Mouse (Mus musculus): ENCODE results near the gene Prrt1. TPM values are rescaled to one million over a fixed set of nuclear protein-coding genes. Genes with fewer than 3 reads are reported as not detected.

The Prrt1 gene
- total and polyA plus RNA-seq, 3 experiments: 1.0 TPM; not detected in 2

GRCm38 (mm10) chr17:34641945-34642344 lies 12.6 kb downstream of the Prrt1 start:
- Histone ChIP-seq H3K9ac (ENCODE audit: control insufficient read depth, low read depth, low read length, poor library complexity, severe bottlenecking) (no peak overlapping the region), H3K27me3 (ENCODE audit: control insufficient read depth in 1 of 2, insufficient read depth in 2 of 2, low read length in 2 of 2) (peaks cover 5 to 9% of the 10 kb centered on the region in 2 experiments; a peak in 3 of 4 replicates), H3K79me2 (ENCODE audit: control insufficient read depth, insufficient read depth, low read length, poor library complexity) (no peaks in the 10 kb centered on the region), H3K36me3 (ENCODE audit: control insufficient read depth in 1 of 2, insufficient read depth in 2 of 2, low read length in 2 of 2) (peaks cover 0 to 7% of the 10 kb centered on the region in 2 experiments; a peak in 2 of 4 replicates), H3K4me3 (ENCODE audit: control insufficient read depth in 1 of 2, insufficient read depth in 1 of 2, low read depth in 2 of 2, low read length in 2 of 2) (no peak overlapping the region), H3K9me3 (replicated peaks; ENCODE audit: insufficient read depth, low read length) (no peaks in the 10 kb centered on the region), H3K4me1 (ENCODE audit: control insufficient read depth in 1 of 2, insufficient read depth in 2 of 2, low read length in 2 of 2) (peaks cover 0 to 12% of the 10 kb centered on the region in 2 experiments; a peak in 2 of 4 replicates), H3K27ac (ENCODE audit: control insufficient read depth, low read depth, low read length) (no peak overlapping the region)
- TF ChIP-seq NELFE (IDR thresholded peaks at IDR 0.05; ENCODE audit: low read depth, low read length): no peak
- no peak for TF ChIP-seq POLR2AphosphoS2 (IDR thresholded peaks at IDR 0.05; ENCODE audit: low read length)
- no peak for TF ChIP-seq JUND (IDR thresholded peaks at IDR 0.05; ENCODE audit: low read depth, low read length)
- no peak for TF ChIP-seq MYB (IDR thresholded peaks at IDR 0.05; ENCODE audit: low read depth, low read length)
- TF ChIP-seq TBP (IDR thresholded peaks at IDR 0.05; ENCODE audit: low read depth, low read length): no peak
- no peak for TF ChIP-seq HCFC1 (IDR thresholded peaks at IDR 0.05; ENCODE audit: low read depth, low read length)
- no peak for TF ChIP-seq RAD21 (IDR thresholded peaks at IDR 0.05; ENCODE audit: low read depth, low read length)
- no peak for TF ChIP-seq BHLHE40 (IDR thresholded peaks at IDR 0.05; ENCODE audit: borderline replicate concordance, low read depth, low read length)
- no peak for TF ChIP-seq MAZ (IDR thresholded peaks at IDR 0.05; ENCODE audit: low read depth, low read length)
- no peak for TF ChIP-seq ZNF384 (IDR thresholded peaks at IDR 0.05; ENCODE audit: low read depth, low read length)
- DNase-seq (ENCODE audit: low read depth, low spot score): no peak

DNA sequence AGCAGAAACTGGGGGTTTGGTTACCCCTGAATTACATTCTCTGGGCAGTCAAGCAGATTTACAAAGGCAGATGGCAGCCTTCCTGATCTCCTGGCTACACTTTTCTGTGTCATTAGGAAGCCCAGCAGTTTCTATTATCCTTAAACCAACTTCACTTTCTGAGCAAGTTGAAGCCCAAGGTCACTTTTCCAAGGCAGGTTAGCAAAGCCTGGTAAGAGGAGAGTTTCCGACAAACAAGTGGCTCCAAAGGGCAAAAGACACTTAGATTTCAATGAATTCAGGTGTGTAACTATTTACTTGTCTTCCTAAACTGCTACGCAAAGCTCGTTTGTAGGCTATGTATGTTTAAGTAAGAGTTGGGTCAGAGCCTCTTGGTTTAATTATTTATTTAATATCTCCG lies 14.0 kb downstream of the Prrt1 start:
- no peak for DNase-seq (ENCODE audit: low read depth, low spot score)
- no peak for TF ChIP-seq GATA1 (IDR thresholded peaks at IDR 0.05; ENCODE audit: low read depth, low read length)
- no peak for TF ChIP-seq ZKSCAN1 (IDR thresholded peaks at IDR 0.05; ENCODE audit: low read depth, low read length)
- TF ChIP-seq NRF1 (IDR thresholded peaks at IDR 0.05; ENCODE audit: insufficient read depth, low read depth, low read length, poor library complexity, severe bottlenecking): no peak
- TF ChIP-seq MXI1 (IDR thresholded peaks at IDR 0.05; ENCODE audit: low read depth, low read length): no peak
- TF ChIP-seq POLR2AphosphoS2 (IDR thresholded peaks at IDR 0.05; ENCODE audit: low read length): no peak
- TF ChIP-seq RCOR1 (IDR thresholded peaks at IDR 0.05; ENCODE audit: low read depth, low read length): no peak
- H3K36me3 ChIP-seq (ENCODE audit: control insufficient read depth in 1 of 2, insufficient read depth in 2 of 2, low read length in 2 of 2): peaks cover 0 to 12% of the 10 kb centered on the region in 2 experiments; a peak in 2 of 4 replicates
- peaks cover 0 to 18% of the 10 kb centered on the region in 2 experiments; a peak in 3 of 4 replicates for H3K4me1 ChIP-seq (ENCODE audit: control insufficient read depth in 1 of 2, insufficient read depth in 2 of 2, low read length in 2 of 2)
- H3K9me3 ChIP-seq (replicated peaks; ENCODE audit: insufficient read depth, low read length): no peaks in the 10 kb centered on the region
- H3K9ac ChIP-seq (ENCODE audit: control insufficient read depth, low read depth, low read length, poor library complexity, severe bottlenecking): no peak overlapping the region
- H3K27ac ChIP-seq (ENCODE audit: control insufficient read depth, low read depth, low read length): no peak overlapping the region
- H3K27me3 ChIP-seq (ENCODE audit: control insufficient read depth in 1 of 2, insufficient read depth in 2 of 2, low read length in 2 of 2): peaks cover 3% of the 10 kb centered on the region in 2 experiments; a peak in 3 of 4 replicates
- no peak overlapping the region for H3K4me3 ChIP-seq (ENCODE audit: control insufficient read depth in 1 of 2, insufficient read depth in 1 of 2, low read depth in 2 of 2, low read length in 2 of 2)
- peaks cover 13% of the 10 kb centered on the region for H3K79me2 ChIP-seq (ENCODE audit: control insufficient read depth, insufficient read depth, low read length, poor library complexity)

- peaks cover 0 to 20% of the 10 kb centered on the region in 2 experiments; a peak in 3 of 4 replicates for H3K4me1 ChIP-seq (ENCODE audit: control insufficient read depth in 1 of 2, insufficient read depth in 2 of 2, low read length in 2 of 2)
These were observed 14.6 kb downstream of the Prrt1 start for GRCm38 (mm10) chr17:34643944-34644343.

More at GRCm38 (mm10) chr17:34643944-34644343, 14.6 kb downstream of the Prrt1 start:
- no peak overlapping the region for H3K4me3 ChIP-seq (ENCODE audit: control insufficient read depth in 1 of 2, insufficient read depth in 1 of 2, low read depth in 2 of 2, low read length in 2 of 2)
- H3K27me3 ChIP-seq (ENCODE audit: control insufficient read depth in 1 of 2, insufficient read depth in 2 of 2, low read length in 2 of 2): peaks cover 0 to 3% of the 10 kb centered on the region in 2 experiments; a peak in 1 of 4 replicates
- TF ChIP-seq ZKSCAN1 (IDR thresholded peaks at IDR 0.05; ENCODE audit: low read depth, low read length) (no peak), CHD1 (IDR thresholded peaks at IDR 0.05; ENCODE audit: low read depth, low read length) (no peak), MEF2A (IDR thresholded peaks at IDR 0.05; ENCODE audit: extremely low read depth, insufficient replicate concordance, low read depth, low read length, poor library complexity, severe bottlenecking) (no peak)
- H3K27ac ChIP-seq (ENCODE audit: control insufficient read depth, low read depth, low read length): no peak overlapping the region
- H3K79me2 ChIP-seq (ENCODE audit: control insufficient read depth, insufficient read depth, low read length, poor library complexity): peaks cover 15% of the 10 kb centered on the region
- H3K9ac ChIP-seq (ENCODE audit: control insufficient read depth, low read depth, low read length, poor library complexity, severe bottlenecking): no peak overlapping the region
- no peaks in the 10 kb centered on the region for H3K9me3 ChIP-seq (replicated peaks; ENCODE audit: insufficient read depth, low read length)
- peaks cover 0 to 12% of the 10 kb centered on the region in 2 experiments; a peak in 2 of 4 replicates for H3K36me3 ChIP-seq (ENCODE audit: control insufficient read depth in 1 of 2, insufficient read depth in 2 of 2, low read length in 2 of 2)
- DNase-seq (ENCODE audit: low read depth, low spot score): no peak

Data from MEL (cell line).